Mouse (Mus musculus): Measurements from ENCODE around the gene Emilin1.

Emilin1 gene

GRCm38 (mm10) chr5:30890375-30890774, 22.8 kb upstream of the Emilin1 start:
- in situ Hi-C loops (cut with MboI; ENCODE audit: unreplicated experiment in 2 of 2): loop anchor here (25.0 kb wide), 1 partner anchor 1972 kb away; the partner anchor contains the start of genes Depdc5 (in 2 of the 2) and Prr14l (in 2 of the 2)

- in situ Hi-C loops (cut with MboI; ENCODE audit: unreplicated experiment in 2 of 2): no loop called here
These were observed 11.3 kb upstream of the Emilin1 start for GRCm38 (mm10) chr5:30901860-30902259.

GRCm38 (mm10) chr5:30907413-30908059, 5.7 kb upstream of the Emilin1 start, which contains the start of gene Ost4:
Gene Ost4 (minus strand): TSS chr5:30907788.
- in situ Hi-C loops (cut with MboI; ENCODE audit: unreplicated experiment in 2 of 2): no loop called here

- in situ Hi-C loops (cut with MboI; ENCODE audit: unreplicated experiment in 2 of 2): no loop called here
These were observed 4.5 kb upstream of the Emilin1 start for GRCm38 (mm10) chr5:30908426-30909299.

GRCm38 (mm10) chr5:30909300-30909659, 3.9 kb upstream of the Emilin1 start:
- in situ Hi-C loops (cut with MboI; ENCODE audit: unreplicated experiment in 2 of 2): no loop called here

- in situ Hi-C loops (cut with MboI; ENCODE audit: unreplicated experiment in 2 of 2): loop anchor here (10.0 kb wide), 2 partner anchors 205 to 225 kb away; no protein-coding TSS in a partner anchor
These were observed 3.3 kb upstream of the Emilin1 start for GRCm38 (mm10) chr5:30909863-30910262.

GRCm38 (mm10) chr5:30910481-30910880, 2.7 kb upstream of the Emilin1 start:
- in situ Hi-C loops (cut with MboI; ENCODE audit: unreplicated experiment in 2 of 2): loop anchor here (10.0 kb wide), 2 partner anchors 206 to 226 kb away; no protein-coding TSS in a partner anchor

- in situ Hi-C loops (cut with MboI; ENCODE audit: unreplicated experiment in 2 of 2): loop anchor here (10.0 kb wide), 2 partner anchors 207 to 227 kb away; no protein-coding TSS in a partner anchor
These were observed 1.0 kb upstream of the Emilin1 start for GRCm38 (mm10) chr5:30912156-30912555.

- in situ Hi-C loops (cut with MboI; ENCODE audit: unreplicated experiment in 2 of 2): loop anchor here (10.0 kb wide), 2 partner anchors 209 to 229 kb away; no protein-coding TSS in a partner anchor
These were observed 966 bp downstream of the Emilin1 start for GRCm38 (mm10) chr5:30914101-30914635.

- in situ Hi-C loops (cut with MboI; ENCODE audit: unreplicated experiment in 2 of 2): loop anchor here (10.0 kb wide), 2 partner anchors 210 to 230 kb away; no protein-coding TSS in a partner anchor
These were observed 1.6 kb downstream of the Emilin1 start for GRCm38 (mm10) chr5:30914849-30915248.

- in situ Hi-C loops (cut with MboI; ENCODE audit: unreplicated experiment in 2 of 2): loop anchor here (10.0 kb wide), 2 partner anchors 211 to 231 kb away; no protein-coding TSS in a partner anchor
These were observed 2.3 kb downstream of the Emilin1 start for GRCm38 (mm10) chr5:30915456-30915855.

- in situ Hi-C loops (cut with MboI; ENCODE audit: unreplicated experiment in 2 of 2): loop anchor here (10.0 kb wide), 2 partner anchors 211 to 231 kb away; no protein-coding TSS in a partner anchor
These were observed 2.8 kb downstream of the Emilin1 start for GRCm38 (mm10) chr5:30915974-30916433.

- in situ Hi-C loops (cut with MboI; ENCODE audit: unreplicated experiment in 2 of 2): loop anchor here (10.0 kb wide), 2 partner anchors 212 to 232 kb away; no protein-coding TSS in a partner anchor
These were observed 3.6 kb downstream of the Emilin1 start for GRCm38 (mm10) chr5:30916841-30917240.

- in situ Hi-C loops (cut with MboI; ENCODE audit: unreplicated experiment in 2 of 2): loop anchor here (10.0 kb wide), 2 partner anchors 213 to 233 kb away; no protein-coding TSS in a partner anchor
These were observed 4.1 kb downstream of the Emilin1 start for GRCm38 (mm10) chr5:30917348-30917747.

GRCm38 (mm10) chr5:30917891-30918670, 4.9 kb downstream of the Emilin1 start:
- in situ Hi-C loops (cut with MboI; ENCODE audit: unreplicated experiment in 2 of 2): loop anchor here (10.0 kb wide), 2 partner anchors 213 to 233 kb away; no protein-coding TSS in a partner anchor

GRCm38 (mm10) chr5:30918691-30919090, 5.5 kb downstream of the Emilin1 start:
- in situ Hi-C loops (cut with MboI; ENCODE audit: unreplicated experiment in 2 of 2): loop anchor here (10.0 kb wide), 2 partner anchors 214 to 234 kb away; no protein-coding TSS in a partner anchor

GRCm38 (mm10) chr5:30919831-30920614, 6.8 kb downstream of the Emilin1 start:
- in situ Hi-C loops (cut with MboI; ENCODE audit: unreplicated experiment in 2 of 2): loop anchor here (5.0 to 10.0 kb wide), 3 partner anchors 108 to 235 kb away; partner anchors contain the start of gene Mapre3 (in 1 of the 2)

GRCm38 (mm10) chr5:30920621-30921020, 7.4 kb downstream of the Emilin1 start:
- in situ Hi-C loops (cut with MboI; ENCODE audit: unreplicated experiment in 2 of 2): loop anchor here in 1 of 2 experiments (5.0 kb wide), 1 partner anchor 108 kb away; the partner anchor contains the start of gene Mapre3

All from v-Abl transformed pro-B cells (cell line).